8 mouse cellular contexts compared by ENCODE assay signal in genomic region chr17:24550416-24551049, GRCm38 (mm10). TPM values are rescaled to one million over a fixed set of nuclear protein-coding genes. Genes with fewer than 3 reads are reported as not detected.
DNase-seq lines count a peak whose midpoint lies in the region; ATAC-seq and TF ChIP-seq lines count a peak whose summit lies in the region.

No protein-coding gene starts in this region.

- under 1% methylated on average over 39 of the region's 44 CpGs for WGBS in embryonic facial prominence, embryonic 14.5 days
- WGBS in heart, adult 2 months: 2% methylated on average over 44 of the region's 44 CpGs
- WGBS in liver, embryonic 11.5 days: 2% methylated on average over 44 of the region's 44 CpGs
- under 1% methylated on average over 44 of the region's 44 CpGs for whole genome bisulfite sequencing in stomach, postnatal 0 days

- DNase-seq in 3134 (ENCODE audit: extremely low read depth, insufficient read length, low spot score): peak; percentile 96
- peak; percentile 86 for DNase-seq in adrenal gland, postnatal 10 days
- DNase-seq in embryonic facial prominence, embryonic 14.5 days (ENCODE audit: low spot score): peak; percentile 84
- peak; percentile 85 to 89 for DNase-seq in heart, adult 2 months
- DNase-seq in kidney, adult 8-10 months: peak; percentile 67 to 70
- no peak for DNase-seq in liver, embryonic 11.5 days (ENCODE audit: low spot score)
- peak; percentile 83 for DNase-seq in stomach, postnatal 0 days (ENCODE audit: low spot score)

- no peak for TF ChIP-seq POLR2A in heart, adult 2 months (IDR thresholded peaks at IDR 0.05; ENCODE audit: insufficient read depth, low read depth, low read length)
- TF ChIP-seq POLR2A in myocyte (IDR thresholded peaks at IDR 0.05; ENCODE audit: insufficient read length, low read depth): peak; percentile 15

- peak overlapping the region; percentile 76 for H3ac ChIP-seq in myocyte (ENCODE audit: control insufficient read depth, insufficient read length)

- no peak for TF ChIP-seq EP300 in heart, adult 2 months (IDR thresholded peaks at IDR 0.05; ENCODE audit: insufficient read depth, low read depth, low read length)
- TF ChIP-seq EP300 in stomach, postnatal 0 days (optimal IDR thresholded peaks at IDR 0.05): no peak

- intact Hi-C loops in heart, adult 2 months (cut with DNase I): loop anchor here (5.0 kb wide), 1 partner anchor 42 kb away; no protein-coding TSS in a partner anchor

- peaks cover 4% of the 10 kb centered on the region for H3K79me2 ChIP-seq in heart, adult 2 months (replicated peaks; ENCODE audit: control insufficient read depth, insufficient read depth, low read length)
- peaks cover 50% of the 10 kb centered on the region for H3K79me2 ChIP-seq in myocyte (ENCODE audit: control insufficient read depth, insufficient read depth)

- no peak for TF ChIP-seq CTCF in heart, adult 2 months (IDR thresholded peaks at IDR 0.05)
- peak; percentile 27; the same call in 1 of the 2 replicates for TF ChIP-seq CTCF in stomach, postnatal 0 days (IDR thresholded peaks at IDR 0.05; ENCODE audit: low read depth)

- peak overlapping the region; percentile 75 for H3K4me2 ChIP-seq in embryonic facial prominence, embryonic 14.5 days (ENCODE audit: low read depth, low read length)
- H3K4me2 ChIP-seq in liver, embryonic 11.5 days: peak overlapping the region; percentile 96
- H3K4me2 ChIP-seq in myocyte (ENCODE audit: low read depth): peak overlapping the region; percentile 91
- peak overlapping the region; percentile 80 for H3K4me2 ChIP-seq in stomach, postnatal 0 days (replicated peaks; ENCODE audit: low read depth)

- H3K36me3 ChIP-seq in embryonic facial prominence, embryonic 14.5 days (ENCODE audit: control insufficient read depth, insufficient read depth, low read length): no peaks in the 10 kb centered on the region
- peaks cover 8% of the 10 kb centered on the region for H3K36me3 ChIP-seq in heart, adult 2 months (ENCODE audit: control insufficient read depth, insufficient read depth, low read length)
- H3K36me3 ChIP-seq in liver, embryonic 11.5 days (ENCODE audit: control insufficient read depth, insufficient read depth, low read length): no peaks in the 10 kb centered on the region
- no peaks in the 10 kb centered on the region for H3K36me3 ChIP-seq in myocyte (ENCODE audit: control insufficient read depth, insufficient read depth)
- H3K36me3 ChIP-seq in stomach, postnatal 0 days (ENCODE audit: control insufficient read depth, insufficient read depth, low read length): no peaks in the 10 kb centered on the region

- peak; percentile 85 for ATAC-seq in embryonic facial prominence, embryonic 14.5 days (ENCODE audit: low read depth)
- peak; percentile 61 for ATAC-seq in liver, embryonic 11.5 days (replicated peaks; ENCODE audit: low FRiP score)
- ATAC-seq in stomach, postnatal 0 days (ENCODE audit: low FRiP score, low TSS enrichment): peak; percentile 78

- no peaks in the 10 kb centered on the region for H3K9me3 ChIP-seq in embryonic facial prominence, embryonic 14.5 days (ENCODE audit: control insufficient read depth, low read length)
- no peaks in the 10 kb centered on the region for H3K9me3 ChIP-seq in liver, embryonic 11.5 days (ENCODE audit: control insufficient read depth, low read length)
- no peaks in the 10 kb centered on the region for H3K9me3 ChIP-seq in stomach, postnatal 0 days (ENCODE audit: control insufficient read depth, low read length)

- peaks cover 3% of the 10 kb centered on the region; the same call in 1 of the 2 replicates for H3K27me3 ChIP-seq in embryonic facial prominence, embryonic 14.5 days (replicated peaks; ENCODE audit: control insufficient read depth, insufficient read depth, low read length)
- no peaks in the 10 kb centered on the region for H3K27me3 ChIP-seq in heart, adult 2 months (ENCODE audit: control insufficient read depth, insufficient read depth, low read length)
- H3K27me3 ChIP-seq in liver, embryonic 11.5 days (replicated peaks; ENCODE audit: control insufficient read depth, insufficient read depth, low read length): no peaks in the 10 kb centered on the region
- H3K27me3 ChIP-seq in myocyte (ENCODE audit: control insufficient read depth, insufficient read depth, insufficient read length): no peaks in the 10 kb centered on the region
- no peaks in the 10 kb centered on the region for H3K27me3 ChIP-seq in stomach, postnatal 0 days (ENCODE audit: control insufficient read depth, insufficient read depth, low read length)

- H3K4me1 ChIP-seq in embryonic facial prominence, embryonic 14.5 days (ENCODE audit: control insufficient read depth, insufficient read depth, low read length): peaks cover 21% of the 10 kb centered on the region
- H3K4me1 ChIP-seq in heart, adult 2 months (ENCODE audit: control insufficient read depth, insufficient read depth, low read length): peaks cover 10% of the 10 kb centered on the region
- H3K4me1 ChIP-seq in liver, embryonic 11.5 days (replicated peaks; ENCODE audit: control insufficient read depth, insufficient read depth, low read length): peaks cover 7% of the 10 kb centered on the region
- no peaks in the 10 kb centered on the region for H3K4me1 ChIP-seq in stomach, postnatal 0 days (replicated peaks; ENCODE audit: control insufficient read depth, insufficient read depth)

- H3K27ac ChIP-seq in embryonic facial prominence, embryonic 14.5 days (replicated peaks; ENCODE audit: low read depth, low read length): peak overlapping the region; percentile 95
- H3K27ac ChIP-seq in heart, adult 2 months: peak overlapping the region; percentile 97
- peak overlapping the region; percentile 93 for H3K27ac ChIP-seq in liver, embryonic 11.5 days (ENCODE audit: low read depth, low read length)
- peak overlapping the region; percentile 99 for H3K27ac ChIP-seq in stomach, postnatal 0 days (replicated peaks)

- H3K9ac ChIP-seq in embryonic facial prominence, embryonic 14.5 days (ENCODE audit: low read depth, low read length): peak overlapping the region; percentile 96
- peak overlapping the region; percentile 98 for H3K9ac ChIP-seq in heart, adult 2 months (ENCODE audit: low read depth, low read length)
- peak overlapping the region; percentile 92 for H3K9ac ChIP-seq in liver, embryonic 11.5 days (ENCODE audit: low read depth, low read length)
- H3K9ac ChIP-seq in stomach, postnatal 0 days (ENCODE audit: low read length): peak overlapping the region; percentile 93

- H3K4me3 ChIP-seq in embryonic facial prominence, embryonic 14.5 days (ENCODE audit: low read depth, low read length): peak overlapping the region; percentile 94
- peak overlapping the region; percentile 97 for H3K4me3 ChIP-seq in heart, adult 2 months
- H3K4me3 ChIP-seq in liver, embryonic 11.5 days (ENCODE audit: low read depth, low read length): peak overlapping the region; percentile 93
- H3K4me3 ChIP-seq in myocyte: peak overlapping the region; percentile 42
- H3K4me3 ChIP-seq in stomach, postnatal 0 days (ENCODE audit: low read depth, low read length): peak overlapping the region; percentile 94

TF ChIP-seq in myocyte, 11 proteins besides CTCF, POLR2A, EP300 and RAD21:
- TF ChIP-seq SRF (IDR thresholded peaks at IDR 0.05; ENCODE audit: control insufficient read depth, insufficient read length, low read depth): peak; percentile 89
- peak in 1 of 3 experiments; percentile 11 for TF ChIP-seq MYOD1 (IDR thresholded peaks at IDR 0.05; ENCODE audit: control insufficient read depth in 1 of 3, insufficient read length in 2 of 3, low read depth in 2 of 3)
- peak in 2 of 3 experiments; percentile 36 to 67 for TF ChIP-seq MYOG (IDR thresholded peaks at IDR 0.05; ENCODE audit: control insufficient read depth in 1 of 3, insufficient read depth in 1 of 3, insufficient read length in 2 of 3, low read depth in 2 of 3)
- TF ChIP-seq POLR2AphosphoS2 (IDR thresholded peaks at IDR 0.05; ENCODE audit: insufficient read length, low read depth): peak; percentile 32
- no peak for TF ChIP-seq TCF12 (IDR thresholded peaks at IDR 0.05; ENCODE audit: insufficient read depth, poor library complexity, severe bottlenecking)
- no peak for TF ChIP-seq TCF3 (IDR thresholded peaks at IDR 0.05; ENCODE audit: insufficient read length, low read depth)

RNA-seq across cellular contexts. Expression of gene Pkd1, which starts 0.9 kb away (rescaled TPM):
- total RNA-seq in adrenal gland, postnatal 10 days (2021): 10 to 100 TPM; 40.2 to 51.0 TPM
- 37.9 and 40.1 TPM in 2 replicates for polyA plus RNA-seq in embryonic facial prominence, embryonic 14.5 days (2014; fragmentation: Nextera tagmentation; extraction: Ambion mirVana)
- total RNA-seq in heart, adult 2 months (2021): 10 to 100 TPM; 35.6 to 36.2 TPM
- polyA plus RNA-seq in heart, adult 2 months (2012; rRNA removed): 48.5 and 59.9 TPM in 2 replicates
- 8.7 and 12.2 TPM in 2 replicates for polyA plus RNA-seq in liver, embryonic 11.5 days (2014; fragmentation: Nextera tagmentation; extraction: Ambion mirVana)
- polyA plus RNA-seq in myocyte (2012; fragmentation: generic; extraction: Trizol): 47.2 TPM
- 10.9 and 12.3 TPM in 2 replicates for polyA plus RNA-seq in stomach, postnatal 0 days (2015; fragmentation: Nextera tagmentation; extraction: Ambion mirVana)

RNA-seq across cellular contexts. Expression of gene Rab26, which starts 16.5 kb away (rescaled TPM):
- total RNA-seq in adrenal gland, postnatal 10 days (2021): 1 to 10 TPM; 1.2 to 1.5 TPM
- polyA plus RNA-seq in embryonic facial prominence, embryonic 14.5 days (2014; fragmentation: Nextera tagmentation; extraction: Ambion mirVana): 2.8 and 2.9 TPM in 2 replicates
- under 1 TPM in 1 of 2 experiments, not detected in 1; 0.39 TPM for total RNA-seq in heart, adult 2 months (2021)
- polyA plus RNA-seq in heart, adult 2 months (2012; rRNA removed): 0.10 and 0.12 TPM in 2 replicates
- 2.0 and 2.4 TPM in 2 replicates for polyA plus RNA-seq in liver, embryonic 11.5 days (2014; fragmentation: Nextera tagmentation; extraction: Ambion mirVana)
- polyA plus RNA-seq in myocyte (2012; fragmentation: generic; extraction: Trizol): 0.35 TPM
- polyA plus RNA-seq in stomach, postnatal 0 days (2015; fragmentation: Nextera tagmentation; extraction: Ambion mirVana): 0.82 and 0.85 TPM in 2 replicates

RNA-seq across cellular contexts. Expression of gene Traf7, which starts 22.8 kb away (rescaled TPM):
- 100 to 1,000 TPM in 1 of 2 experiments, 10 to 100 TPM in 1; 83.5 to 104 TPM for total RNA-seq in adrenal gland, postnatal 10 days (2021)
- polyA plus RNA-seq in embryonic facial prominence, embryonic 14.5 days (2014; fragmentation: Nextera tagmentation; extraction: Ambion mirVana): 78.9 and 86.3 TPM in 2 replicates
- 10 to 100 TPM; 41.9 to 46.5 TPM for total RNA-seq in heart, adult 2 months (2021)
- 93.4 and 109 TPM in 2 replicates for polyA plus RNA-seq in heart, adult 2 months (2012; rRNA removed)
- 81.0 and 90.7 TPM in 2 replicates for polyA plus RNA-seq in liver, embryonic 11.5 days (2014; fragmentation: Nextera tagmentation; extraction: Ambion mirVana)
- 112 TPM for polyA plus RNA-seq in myocyte (2012; fragmentation: generic; extraction: Trizol)
- polyA plus RNA-seq in stomach, postnatal 0 days (2015; fragmentation: Nextera tagmentation; extraction: Ambion mirVana): 41.8 and 42.6 TPM in 2 replicates

Comparison
In these comparisons a context has a peak if more than half of its experiments do, and no peak if none do; other contexts are left out.
1. H3K4me3 ChIP-seq: peak in every context shown above with its lines; median percentile 97 in heart, adult 2 months; 94 in embryonic facial prominence, embryonic 14.5 days; 94 in stomach, postnatal 0 days; 93 in liver, embryonic 11.5 days; 42 in myocyte.